Mouse (Mus musculus): ENCODE measurements around the gene Hmgcr. TPM values are rescaled to one million over a fixed set of nuclear protein-coding genes. Genes with fewer than 3 reads are reported as not detected.
"Not testable (repeated sequence)": the region's sequence is repeated elsewhere in the genome, so short reads cannot be mapped to it uniquely, and the experiment has no call there.

Gene Hmgcr
- polyA plus RNA-seq, 1 experiment from 2014 or later = 118 TPM

- not testable (repeated sequence) for H3K9ac ChIP-seq; H3K4me1 ChIP-seq; H3K9me3 ChIP-seq; H3K4me2 ChIP-seq (replicated peaks); H3K4me3 ChIP-seq; H3K27ac ChIP-seq; ATAC-seq (ENCODE audit: insufficient number of reproducible peaks, insufficient read depth, low FRiP score, low TSS enrichment); H3K27me3 ChIP-seq
- 95% methylated on average over 4 of the region's 4 CpGs for WGBS
- peaks cover 75% of the 10 kb centered on the region for H3K36me3 ChIP-seq
Measured at GRCm38 (mm10) chr13:96663120-96663519, 7.6 kb downstream of the Hmgcr start.

- 86% methylated on average over 10 of the region's 10 CpGs for WGBS
- Histone ChIP-seq H3K27me3 (no peaks in the 10 kb centered on the region), H3K27ac (no peak overlapping the region), H3K9me3 (no peaks in the 10 kb centered on the region), H3K4me3 (no peak overlapping the region), H3K4me1 (no peaks in the 10 kb centered on the region), H3K36me3 (peaks cover 91% of the 10 kb centered on the region), H3K4me2 (replicated peaks) (no peak overlapping the region), H3K9ac (no peak overlapping the region)
- no peak for ATAC-seq (ENCODE audit: insufficient number of reproducible peaks, insufficient read depth, low FRiP score, low TSS enrichment)
Measured at GRCm38 (mm10) chr13:96660095-96660860, 10.5 kb downstream of the Hmgcr start.

DNA sequence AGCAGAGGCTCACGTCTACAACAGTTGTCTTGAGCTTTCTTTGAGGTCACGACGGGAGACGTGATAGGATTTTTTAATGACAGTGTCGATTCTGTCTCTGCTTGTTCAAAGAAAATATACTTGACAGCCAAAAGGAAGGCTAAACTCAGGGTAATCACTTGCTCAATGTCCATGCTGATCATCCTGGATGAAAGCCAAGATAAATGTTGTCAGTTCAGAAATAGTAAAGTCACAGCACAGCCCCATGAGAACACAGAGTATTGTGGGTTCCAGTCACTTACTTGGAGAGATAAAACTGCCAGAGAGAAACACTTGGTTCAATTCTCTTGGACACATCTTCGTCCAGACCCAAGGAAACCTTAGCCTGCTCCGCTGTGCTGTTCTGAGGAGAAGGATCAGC is 11.8 kb downstream of the Hmgcr start:
- no peak overlapping the region for H3K27ac ChIP-seq
- ATAC-seq (ENCODE audit: insufficient number of reproducible peaks, insufficient read depth, low FRiP score, low TSS enrichment) = no peak
- H3K4me2 ChIP-seq (replicated peaks) = no peak overlapping the region
- H3K27me3 ChIP-seq = no peaks in the 10 kb centered on the region
- H3K4me1 ChIP-seq = no peaks in the 10 kb centered on the region
- H3K9ac ChIP-seq = no peak overlapping the region
- H3K9me3 ChIP-seq = no peaks in the 10 kb centered on the region
- 92% methylated on average over 7 of the region's 7 CpGs for WGBS
- H3K36me3 ChIP-seq = peaks cover 91% of the 10 kb centered on the region
- H3K4me3 ChIP-seq = no peak overlapping the region

GRCm38 (mm10) chr13:96656673-96657072 is 14.1 kb downstream of the Hmgcr start:
- 89% methylated on average over 1 of the region's 1 CpGs for WGBS
- H3K36me3 ChIP-seq = peaks cover 90% of the 10 kb centered on the region
- no peak for ATAC-seq (ENCODE audit: insufficient number of reproducible peaks, insufficient read depth, low FRiP score, low TSS enrichment)

GRCm38 (mm10) chr13:96653041-96653440 is 17.7 kb downstream of the Hmgcr start:
- no peaks in the 10 kb centered on the region for H3K27me3 ChIP-seq
- 96% methylated on average over 9 of the region's 9 CpGs for WGBS
- ATAC-seq (ENCODE audit: insufficient number of reproducible peaks, insufficient read depth, low FRiP score, low TSS enrichment) = no peak
- H3K4me2 ChIP-seq (replicated peaks) = no peak overlapping the region
- no peak overlapping the region for H3K9ac ChIP-seq
- H3K4me3 ChIP-seq = no peak overlapping the region
- H3K9me3 ChIP-seq = no peaks in the 10 kb centered on the region
- H3K4me1 ChIP-seq = no peaks in the 10 kb centered on the region
- no peak overlapping the region for H3K27ac ChIP-seq
- peaks cover 89% of the 10 kb centered on the region for H3K36me3 ChIP-seq

More at GRCm38 (mm10) chr13:96656673-96657072, 14.1 kb downstream of the Hmgcr start:
- no peak overlapping the region for H3K4me3 ChIP-seq
- no peaks in the 10 kb centered on the region for H3K9me3 ChIP-seq
- no peaks in the 10 kb centered on the region for H3K4me1 ChIP-seq
- H3K27ac ChIP-seq = no peak overlapping the region
- no peak overlapping the region for H3K4me2 ChIP-seq (replicated peaks)
- H3K27me3 ChIP-seq = no peaks in the 10 kb centered on the region
- no peak overlapping the region for H3K9ac ChIP-seq

- Histone ChIP-seq H3K4me1 (no peaks in the 10 kb centered on the region; the same call in 1 of the 2 replicates), H3K27me3 (no peaks in the 10 kb centered on the region), H3K36me3 (peaks cover 26% of the 10 kb centered on the region), H3K4me2 (replicated peaks) (no peak overlapping the region), H3K9ac (no peak overlapping the region), H3K9me3 (no peaks in the 10 kb centered on the region), H3K27ac (no peak overlapping the region), H3K4me3 (no peak overlapping the region)
- no peak for ATAC-seq (ENCODE audit: insufficient number of reproducible peaks, insufficient read depth, low FRiP score, low TSS enrichment)
- WGBS = 68% methylated on average over 5 of the region's 5 CpGs
Measured at GRCm38 (mm10) chr13:96645822-96646221, 24.9 kb downstream of the Hmgcr start.

DNA sequence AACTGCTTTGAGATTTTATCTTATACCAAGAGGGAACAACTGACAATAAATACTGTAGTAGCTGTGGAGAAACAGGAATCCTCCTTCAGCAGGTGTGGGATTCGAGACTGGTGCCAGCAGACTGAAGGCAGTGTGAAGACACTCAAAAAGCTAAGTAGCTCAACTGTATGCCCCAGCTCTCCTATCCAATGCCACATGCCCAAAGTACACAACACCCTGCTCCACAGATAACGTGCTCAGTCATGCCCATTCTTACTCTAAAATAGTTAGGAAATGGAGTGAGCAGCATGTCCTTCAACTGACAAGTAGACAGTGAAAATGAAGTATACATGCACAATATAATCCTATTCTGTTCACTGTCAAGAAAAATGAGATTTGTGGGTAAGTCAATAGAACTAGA is 26.6 kb downstream of the Hmgcr start:
- WGBS = 74% methylated on average over 2 of the region's 2 CpGs
- H3K4me3 ChIP-seq = no peak overlapping the region
- H3K9ac ChIP-seq = no peak overlapping the region

GRCm38 (mm10) chr13:96630396-96630795 is 40.3 kb downstream of the Hmgcr start:
- Histone ChIP-seq H3K4me3 (no peak overlapping the region), H3K27ac (no peak overlapping the region), H3K4me1 (no peaks in the 10 kb centered on the region), H3K27me3 (no peaks in the 10 kb centered on the region), H3K9ac (no peak overlapping the region), H3K36me3 (peaks cover 18% of the 10 kb centered on the region), H3K4me2 (replicated peaks) (no peak overlapping the region), H3K9me3 (no peaks in the 10 kb centered on the region)
- ATAC-seq (ENCODE audit: insufficient number of reproducible peaks, insufficient read depth, low FRiP score, low TSS enrichment) = no peak
- 93% methylated on average over 4 of the region's 4 CpGs for WGBS

More for the DNA sequence above, 26.6 kb downstream of the Hmgcr start:
- no peak for ATAC-seq (ENCODE audit: insufficient number of reproducible peaks, insufficient read depth, low FRiP score, low TSS enrichment)
- Histone ChIP-seq H3K4me2 (replicated peaks) (no peak overlapping the region), H3K27ac (no peak overlapping the region), H3K9me3 (no peaks in the 10 kb centered on the region), H3K4me1 (no peaks in the 10 kb centered on the region; the same call in 1 of the 2 replicates), H3K27me3 (no peaks in the 10 kb centered on the region), H3K36me3 (peaks cover 15% of the 10 kb centered on the region)

GRCm38 (mm10) chr13:96620891-96621290 is 49.8 kb downstream of the Hmgcr start:
- no peak overlapping the region for H3K4me3 ChIP-seq
- H3K4me2 ChIP-seq (replicated peaks) = no peak overlapping the region
- no peak for ATAC-seq (ENCODE audit: insufficient number of reproducible peaks, insufficient read depth, low FRiP score, low TSS enrichment)
- no peaks in the 10 kb centered on the region for H3K4me1 ChIP-seq
- 78% methylated on average over 1 of the region's 1 CpGs for WGBS
- no peaks in the 10 kb centered on the region for H3K9me3 ChIP-seq
- no peaks in the 10 kb centered on the region for H3K36me3 ChIP-seq
- no peaks in the 10 kb centered on the region for H3K27me3 ChIP-seq
- H3K27ac ChIP-seq = no peak overlapping the region
- no peak overlapping the region for H3K9ac ChIP-seq

DNA sequence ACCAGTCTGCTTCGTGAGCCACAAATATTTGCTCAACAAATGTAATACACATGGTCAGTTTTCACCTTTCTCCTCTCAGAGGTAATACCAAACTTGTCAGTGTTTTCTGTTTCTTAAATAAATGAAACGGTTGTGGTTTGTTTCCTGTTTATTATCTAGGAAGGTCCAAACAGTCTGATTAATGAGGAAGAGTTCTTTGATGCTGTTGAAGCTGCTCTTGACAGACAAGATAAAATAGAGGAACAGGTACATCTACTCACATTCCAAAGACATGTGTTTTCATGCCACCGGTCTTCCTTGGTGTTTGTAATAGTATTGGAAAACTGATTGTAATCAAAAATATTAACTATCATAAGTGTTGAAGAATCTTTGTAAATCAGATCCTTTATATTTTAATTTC is 56.1 kb downstream of the Hmgcr start:
- peaks cover 8% of the 10 kb centered on the region for H3K36me3 ChIP-seq
- no peak for ATAC-seq (ENCODE audit: insufficient number of reproducible peaks, insufficient read depth, low FRiP score, low TSS enrichment)
- 86% methylated on average over 3 of the region's 3 CpGs for WGBS
- no peaks in the 10 kb centered on the region for H3K27me3 ChIP-seq
- no peaks in the 10 kb centered on the region for H3K4me1 ChIP-seq
- no peak overlapping the region for H3K4me2 ChIP-seq (replicated peaks)
- H3K9ac ChIP-seq = no peak overlapping the region
- H3K9me3 ChIP-seq = no peaks in the 10 kb centered on the region
- no peak overlapping the region for H3K27ac ChIP-seq
- H3K4me3 ChIP-seq = no peak overlapping the region

GRCm38 (mm10) chr13:96604242-96604641 is 66.5 kb downstream of the Hmgcr start:
- ATAC-seq (ENCODE audit: insufficient number of reproducible peaks, insufficient read depth, low FRiP score, low TSS enrichment) = no peak
- Histone ChIP-seq H3K9ac (no peak overlapping the region), H3K4me3 (no peak overlapping the region), H3K27ac (no peak overlapping the region), H3K36me3 (0 out of 2 replicates have a peak, but pooled peaks cover 18% of the 10 kb centered on the region), H3K4me1 (no peaks in the 10 kb centered on the region), H3K27me3 (no peaks in the 10 kb centered on the region), H3K9me3 (no peaks in the 10 kb centered on the region), H3K4me2 (replicated peaks) (no peak overlapping the region)
- 95% methylated on average over 2 of the region's 2 CpGs for WGBS

DNA sequence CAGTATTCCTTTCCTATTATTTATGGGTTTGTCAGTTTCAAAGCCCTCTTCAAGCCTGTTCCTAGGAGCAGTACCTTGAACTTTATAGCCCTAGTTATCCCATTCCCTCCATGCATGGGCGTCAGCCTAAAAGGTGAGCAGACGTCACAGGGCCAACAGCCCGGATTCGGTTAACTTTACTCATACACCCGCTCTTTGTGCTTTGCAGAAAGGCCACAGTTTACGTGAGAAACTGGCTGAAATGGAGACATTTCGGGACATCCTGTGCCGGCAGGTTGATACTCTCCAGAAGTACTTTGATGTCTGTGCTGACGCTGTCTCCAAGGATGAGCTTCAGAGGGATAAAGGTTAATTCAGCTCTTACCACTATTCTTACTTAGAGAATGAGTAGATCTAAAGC is 71.6 kb downstream of the Hmgcr start:
- ATAC-seq (ENCODE audit: insufficient number of reproducible peaks, insufficient read depth, low FRiP score, low TSS enrichment) = no peak
- 92% methylated on average over 9 of the region's 9 CpGs for WGBS
- H3K27me3 ChIP-seq = no peaks in the 10 kb centered on the region
- no peaks in the 10 kb centered on the region for H3K9me3 ChIP-seq
- no peak overlapping the region for H3K27ac ChIP-seq
- no peak overlapping the region for H3K4me3 ChIP-seq
- no peak overlapping the region for H3K4me2 ChIP-seq (replicated peaks)
- 0 out of 2 replicates have a peak, but pooled peaks cover 7% of the 10 kb centered on the region for H3K36me3 ChIP-seq
- H3K4me1 ChIP-seq = no peaks in the 10 kb centered on the region
- H3K9ac ChIP-seq = no peak overlapping the region
